Mouse (Mus musculus) neural tube, embryonic 13.5 days (tissue): Measurements from ENCODE around the gene Nipa1. TPM values are rescaled to one million over a fixed set of nuclear protein-coding genes. Genes with fewer than 3 reads are reported as not detected.

Experiments used
- ATAC-seq: fragments of 200-750 bp; cut with Nextera tagmentation; 2 replicates; pipeline ENCODE4 v1.8.0; 2017; ENCODE audit warnings: low read depth, mild to moderate bottlenecking, moderate TSS enrichment, moderate library complexity
- H3K27ac ChIP-seq: fragments of 300-500 bp; sonication (generic); replicated peaks from 2 replicates; pipeline ENCODE4 v1.5.1; 2015; ENCODE audit warnings: moderate library complexity, mild to moderate bottlenecking, inconsistent platforms
- H3K27me3 ChIP-seq: fragments of 300-500 bp; sonication (generic); 2 replicates; pipeline ENCODE4 v1.6.1; 2015; ENCODE audit warnings: mild to moderate bottlenecking, inconsistent platforms
- H3K36me3 ChIP-seq: fragments of 300-500 bp; sonication (generic); 2 replicates; pipeline ENCODE4 v1.6.1; 2015; ENCODE audit warnings: mild to moderate bottlenecking, inconsistent platforms
- H3K4me1 ChIP-seq: fragments of 300-500 bp; sonication (generic); replicated peaks from 2 replicates; pipeline ENCODE4 v1.6.1; 2015; ENCODE audit warnings: inconsistent platforms
- H3K4me2 ChIP-seq: fragments of 300-500 bp; sonication (generic); 2 replicates; pipeline ENCODE4 v1.6.1; 2015; ENCODE audit warnings: inconsistent platforms, mild to moderate bottlenecking, moderate library complexity
- H3K4me3 ChIP-seq: fragments of 300-500 bp; sonication (generic); 2 replicates; pipeline ENCODE4 v1.5.1; 2015; ENCODE audit warnings: mild to moderate bottlenecking, inconsistent platforms
- H3K9ac ChIP-seq: fragments of 300-500 bp; sonication (generic); 2 replicates; pipeline ENCODE4 v1.6.1; 2015; ENCODE audit warnings: moderate library complexity, mild to moderate bottlenecking, inconsistent platforms
- H3K9me3 ChIP-seq: fragments of 300-500 bp; sonication (generic); 2 replicates; pipeline ENCODE4 v1.6.1; 2016; ENCODE audit warnings: inconsistent platforms
- WGBS: fragments of 180-500 bp; shearing (Covaris S2); methylation state at CpG from one replicate; pipeline ENCODE4 v1.1.7; 2015; 5-methylcytosine and 5-hydroxymethylcytosine counted together
- polyA plus RNA-seq: library from polyadenylated mRNA; unstranded; fragments of >200 nt; fragmentation: Nextera tagmentation; extraction: Ambion mirVana; gene quantifications from 2 replicates; pipeline ENCODE4 v1.2.1, GENCODE M21; 2015

The Nipa1 gene
- polyA plus RNA-seq, 1 experiment from 2014 or later, result 25.9 TPM

DNA sequence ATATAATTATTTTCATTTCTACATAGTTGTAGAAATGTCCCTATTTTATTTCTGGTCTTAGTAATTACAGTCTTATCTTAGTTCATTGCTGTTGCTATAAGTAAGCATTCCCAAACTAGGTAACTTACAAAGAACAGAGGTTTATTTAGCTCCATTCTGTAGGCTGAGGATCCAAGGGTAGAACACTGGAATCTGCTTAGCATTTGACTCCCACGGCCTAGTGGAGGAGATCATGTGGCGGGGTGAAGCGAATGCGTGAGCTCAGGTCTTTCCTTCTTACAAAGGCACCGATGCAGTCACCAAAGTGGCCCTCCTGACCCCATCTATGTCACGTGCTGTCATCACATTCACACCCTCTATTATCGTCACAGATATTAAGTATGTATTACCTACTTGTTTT lies 27.9 kb downstream of the Nipa1 start:
- no peak for ATAC-seq
- Histone ChIP-seq H3K4me3 (no peak overlapping the region), H3K27ac (no peak overlapping the region), H3K9ac (no peak overlapping the region), H3K9me3 (no peaks in the 10 kb centered on the region), H3K27me3 (no peaks in the 10 kb centered on the region), H3K4me1 (no peaks in the 10 kb centered on the region), H3K4me2 (no peak overlapping the region), H3K36me3 (0 out of 2 replicates have a peak, but pooled peaks cover 3% of the 10 kb centered on the region)
- 92% methylated on average over 7 of the region's 7 CpGs for WGBS

DNA sequence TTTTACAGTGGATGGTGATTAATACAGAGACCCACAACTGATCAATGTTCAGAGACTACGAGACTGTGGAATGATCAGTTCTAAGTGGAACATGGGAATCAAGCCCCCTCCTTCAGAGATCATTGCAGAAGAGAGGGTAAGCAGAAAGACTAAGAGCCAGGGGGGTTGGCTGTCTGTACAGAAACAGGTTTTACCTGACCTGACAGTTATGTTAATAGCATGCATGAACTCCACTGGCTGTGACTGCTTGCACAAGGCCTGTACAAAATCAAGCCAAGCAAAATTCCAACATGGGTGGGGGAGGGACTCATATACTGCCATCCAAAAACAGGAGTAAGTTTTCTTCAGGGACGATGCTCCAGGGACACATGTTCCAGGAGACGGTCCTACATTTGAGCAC lies 28.6 kb downstream of the Nipa1 start:
- 96% methylated on average over 3 of the region's 3 CpGs for WGBS
- Histone ChIP-seq H3K9me3 (no peaks in the 10 kb centered on the region), H3K4me2 (no peak overlapping the region), H3K4me3 (no peak overlapping the region), H3K27me3 (no peaks in the 10 kb centered on the region), H3K36me3 (0 out of 2 replicates have a peak, but pooled peaks cover 3% of the 10 kb centered on the region), H3K27ac (no peak overlapping the region), H3K4me1 (no peaks in the 10 kb centered on the region), H3K9ac (no peak overlapping the region)
- ATAC-seq, result no peak

DNA sequence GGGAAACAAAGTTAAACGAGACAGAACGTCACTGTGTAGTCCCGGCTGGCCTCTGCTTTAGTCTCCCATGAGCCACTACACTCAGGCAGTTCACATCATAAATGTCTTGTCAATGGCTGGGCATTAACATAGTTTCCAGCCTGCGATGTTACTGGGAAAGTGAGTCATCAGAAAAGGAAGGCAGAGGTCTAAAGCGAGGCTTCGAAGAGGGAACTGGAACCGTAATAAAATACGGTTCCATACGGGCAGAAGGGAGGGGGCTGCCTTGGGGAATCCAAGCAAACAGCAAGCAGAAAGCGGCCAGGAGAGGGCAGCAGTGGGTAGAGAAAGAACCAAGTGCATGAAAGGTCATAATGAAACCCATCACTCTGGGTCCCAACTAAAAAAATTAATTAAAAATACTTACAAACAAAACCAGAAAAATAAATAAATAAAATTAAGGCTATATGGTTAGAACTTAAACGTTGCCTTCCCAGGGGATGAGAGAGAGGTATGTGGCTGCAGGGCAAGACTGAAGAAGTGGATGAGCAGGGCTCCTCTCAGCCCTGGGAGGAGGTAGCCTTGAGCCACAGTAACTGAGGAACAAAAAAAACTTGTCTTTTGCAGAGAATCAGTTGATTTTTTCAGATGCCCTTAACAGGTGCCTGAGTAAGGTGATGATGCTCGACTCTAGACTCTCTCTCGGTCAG lies 33.1 kb downstream of the Nipa1 start:
- Histone ChIP-seq H3K4me3 (no peak overlapping the region), H3K9me3 (no peaks in the 10 kb centered on the region), H3K4me2 (peak overlapping the region; percentile 43), H3K27ac (no peak overlapping the region), H3K4me1 (no peaks in the 10 kb centered on the region), H3K9ac (no peak overlapping the region), H3K27me3 (no peaks in the 10 kb centered on the region), H3K36me3 (peaks cover 26% of the 10 kb centered on the region)
- peak; percentile 72 for ATAC-seq
- WGBS, result 32% methylated on average over 13 of the region's 13 CpGs

DNA sequence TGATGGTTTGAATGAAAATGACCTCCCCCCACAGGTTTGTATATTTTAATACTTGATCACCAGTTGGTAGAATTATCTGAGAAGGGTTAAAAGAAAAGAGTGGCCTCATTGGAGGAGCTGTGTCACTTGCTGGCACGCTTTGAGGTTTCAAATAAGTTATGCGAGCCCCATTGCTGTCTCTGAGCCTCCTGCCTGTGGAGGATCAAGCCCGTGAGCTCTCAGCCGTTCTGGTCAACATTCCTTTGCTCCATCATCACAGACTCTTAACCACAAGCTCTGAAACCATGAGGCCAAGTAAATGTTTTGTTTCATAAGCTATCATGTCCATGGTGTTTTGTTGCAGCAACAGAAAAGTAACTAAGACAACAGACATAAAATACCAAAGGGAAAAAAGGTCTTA lies 35.0 kb downstream of the Nipa1 start:
- Histone ChIP-seq H3K27ac (no peak overlapping the region), H3K9me3 (no peaks in the 10 kb centered on the region), H3K9ac (no peak overlapping the region), H3K27me3 (no peaks in the 10 kb centered on the region), H3K4me1 (no peaks in the 10 kb centered on the region), H3K4me3 (no peak overlapping the region), H3K4me2 (no peak overlapping the region), H3K36me3 (peaks cover 31% of the 10 kb centered on the region)
- WGBS, result 84% methylated on average over 4 of the region's 4 CpGs
- no peak for ATAC-seq

DNA sequence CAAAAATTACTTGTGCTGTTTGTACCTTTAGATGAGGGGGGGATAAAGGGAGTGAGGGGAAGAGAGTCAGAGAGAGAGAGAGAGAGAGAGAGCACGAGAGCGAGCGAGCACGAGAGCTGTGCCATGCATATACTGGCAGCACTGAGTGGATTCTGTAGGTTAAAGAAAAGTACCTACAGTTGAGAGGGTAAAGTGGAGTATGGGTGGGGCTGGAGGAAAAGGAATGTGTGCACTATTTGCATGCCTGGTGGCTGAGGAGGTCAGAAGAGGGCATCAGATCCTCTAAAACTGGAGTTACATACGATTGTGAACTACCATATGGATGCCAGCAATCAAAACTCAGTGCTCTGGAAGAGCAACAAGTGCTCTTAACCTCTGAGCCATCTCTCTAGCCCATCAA lies 36.6 kb downstream of the Nipa1 start:
- Histone ChIP-seq H3K27me3 (no peaks in the 10 kb centered on the region), H3K36me3 (peaks cover 44% of the 10 kb centered on the region), H3K27ac (no peak overlapping the region), H3K9me3 (no peaks in the 10 kb centered on the region), H3K4me3 (no peak overlapping the region), H3K9ac (no peak overlapping the region), H3K4me2 (no peak overlapping the region), H3K4me1 (no peaks in the 10 kb centered on the region)
- no peak for ATAC-seq
- 91% methylated on average over 5 of the region's 5 CpGs for WGBS

DNA sequence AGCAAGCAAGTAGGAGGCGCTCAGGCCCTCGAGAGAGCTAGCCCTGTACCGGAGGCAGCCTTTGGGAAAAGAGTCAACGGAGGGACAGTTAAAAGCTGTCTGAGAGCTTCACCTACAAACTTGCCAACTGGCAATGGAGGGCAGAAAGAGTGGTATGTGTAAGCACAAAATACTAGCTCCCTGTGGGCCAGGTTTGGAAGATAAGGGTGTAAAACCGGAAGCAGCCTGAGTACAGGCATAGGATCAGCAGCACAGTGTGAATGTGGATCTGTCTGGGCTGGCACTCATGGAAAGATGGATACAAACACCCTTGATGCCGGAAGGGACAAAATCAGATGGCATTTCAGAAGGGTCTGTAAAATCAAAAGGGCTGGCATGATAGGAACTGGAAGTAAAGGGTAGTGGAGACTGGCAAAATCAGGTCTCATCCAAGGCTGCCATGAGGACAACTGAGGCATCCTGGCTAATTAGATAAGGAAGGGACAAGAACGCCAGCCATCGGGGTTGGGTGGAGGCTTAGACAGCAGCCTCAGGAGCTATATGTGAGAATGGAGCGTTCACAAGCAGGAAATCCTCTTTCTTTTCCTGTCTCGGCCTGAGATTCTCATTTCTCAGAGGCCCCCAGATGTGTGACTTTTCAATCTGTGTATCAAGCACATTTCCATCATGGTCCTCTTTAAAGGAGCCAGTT lies 37.6 kb downstream of the Nipa1 start:
- no peaks in the 10 kb centered on the region for H3K9me3 ChIP-seq
- H3K9ac ChIP-seq, result no peak overlapping the region
- WGBS, result 86% methylated on average over 10 of the region's 10 CpGs
- H3K36me3 ChIP-seq, result peaks cover 44% of the 10 kb centered on the region
- H3K27me3 ChIP-seq, result no peaks in the 10 kb centered on the region
- H3K27ac ChIP-seq, result no peak overlapping the region
- H3K4me3 ChIP-seq, result no peak overlapping the region
- ATAC-seq, result no peak
- H3K4me2 ChIP-seq, result no peak overlapping the region
- no peaks in the 10 kb centered on the region for H3K4me1 ChIP-seq

DNA sequence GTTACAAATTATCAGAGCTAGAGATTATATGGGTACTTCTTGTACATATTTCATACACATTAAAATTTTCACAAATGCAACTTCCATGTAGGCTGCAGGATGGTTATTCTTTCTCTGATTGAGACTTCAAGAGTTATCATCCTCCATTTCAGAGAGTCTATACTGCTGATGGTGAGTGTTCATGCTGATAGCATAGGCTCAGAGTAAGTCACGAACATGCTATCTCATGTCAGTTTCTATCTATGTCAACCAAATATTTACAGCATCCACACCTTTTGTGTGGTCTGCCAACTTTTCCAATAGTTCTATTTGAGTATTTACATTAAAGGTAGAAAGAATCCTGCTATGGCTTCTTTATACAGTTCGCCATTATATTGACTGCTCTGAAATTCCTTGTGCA lies 38.2 kb downstream of the Nipa1 start:
- H3K4me2 ChIP-seq, result no peak overlapping the region
- H3K9me3 ChIP-seq, result no peaks in the 10 kb centered on the region
- peaks cover 44% of the 10 kb centered on the region for H3K36me3 ChIP-seq
- 96% methylated on average over 2 of the region's 2 CpGs for WGBS
- H3K9ac ChIP-seq, result no peak overlapping the region
- no peak overlapping the region for H3K4me3 ChIP-seq
- H3K4me1 ChIP-seq, result no peaks in the 10 kb centered on the region
- ATAC-seq, result no peak
- H3K27ac ChIP-seq, result no peak overlapping the region
- no peaks in the 10 kb centered on the region for H3K27me3 ChIP-seq

DNA sequence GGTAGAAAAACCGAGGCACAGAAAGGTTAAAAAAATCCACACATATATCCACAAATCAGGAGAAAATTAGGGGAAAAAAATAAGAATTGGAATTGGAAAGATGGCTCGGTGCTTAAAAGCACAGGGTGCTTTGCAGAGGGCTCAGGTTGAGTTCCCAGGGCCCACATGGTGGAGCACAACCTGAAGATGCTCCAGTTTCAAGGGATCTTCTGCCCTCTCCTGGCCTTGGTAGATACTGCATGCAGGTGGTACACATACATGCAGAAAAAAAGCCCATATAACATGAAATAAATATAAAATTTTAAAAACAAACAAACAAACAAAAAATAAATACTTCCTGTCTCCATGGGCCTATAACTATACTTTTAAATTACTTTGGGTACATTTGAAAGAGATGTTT lies 45.3 kb downstream of the Nipa1 start:
- Histone ChIP-seq H3K4me2 (no peak overlapping the region), H3K27ac (no peak overlapping the region), H3K9ac (no peak overlapping the region), H3K4me3 (no peak overlapping the region), H3K36me3 (peaks cover 23% of the 10 kb centered on the region), H3K4me1 (no peaks in the 10 kb centered on the region), H3K27me3 (no peaks in the 10 kb centered on the region), H3K9me3 (no peaks in the 10 kb centered on the region)
- 96% methylated on average over 2 of the region's 2 CpGs for WGBS
- no peak for ATAC-seq

DNA sequence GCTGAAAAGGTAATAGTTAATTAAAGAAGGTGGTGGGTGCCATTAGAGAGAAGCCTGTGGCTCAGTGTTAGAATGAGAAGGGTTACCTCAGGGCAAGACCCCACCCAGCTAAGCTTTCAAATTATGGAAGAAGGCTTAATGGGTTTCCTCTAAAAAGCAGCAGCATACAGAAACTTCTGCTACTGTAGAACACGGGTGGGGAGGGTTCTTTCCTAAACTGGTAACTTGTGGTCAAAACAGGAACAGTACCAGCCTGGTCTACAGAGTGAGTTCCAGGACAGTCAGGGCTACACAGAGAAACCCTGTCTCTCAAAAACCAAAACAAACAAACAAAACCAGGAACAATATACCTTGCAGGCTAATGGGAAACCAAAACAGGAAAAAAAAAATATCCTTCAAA lies 50.3 kb downstream of the Nipa1 start:
- peaks cover 7% of the 10 kb centered on the region; the same call in 1 of the 2 replicates for H3K36me3 ChIP-seq

DNA sequence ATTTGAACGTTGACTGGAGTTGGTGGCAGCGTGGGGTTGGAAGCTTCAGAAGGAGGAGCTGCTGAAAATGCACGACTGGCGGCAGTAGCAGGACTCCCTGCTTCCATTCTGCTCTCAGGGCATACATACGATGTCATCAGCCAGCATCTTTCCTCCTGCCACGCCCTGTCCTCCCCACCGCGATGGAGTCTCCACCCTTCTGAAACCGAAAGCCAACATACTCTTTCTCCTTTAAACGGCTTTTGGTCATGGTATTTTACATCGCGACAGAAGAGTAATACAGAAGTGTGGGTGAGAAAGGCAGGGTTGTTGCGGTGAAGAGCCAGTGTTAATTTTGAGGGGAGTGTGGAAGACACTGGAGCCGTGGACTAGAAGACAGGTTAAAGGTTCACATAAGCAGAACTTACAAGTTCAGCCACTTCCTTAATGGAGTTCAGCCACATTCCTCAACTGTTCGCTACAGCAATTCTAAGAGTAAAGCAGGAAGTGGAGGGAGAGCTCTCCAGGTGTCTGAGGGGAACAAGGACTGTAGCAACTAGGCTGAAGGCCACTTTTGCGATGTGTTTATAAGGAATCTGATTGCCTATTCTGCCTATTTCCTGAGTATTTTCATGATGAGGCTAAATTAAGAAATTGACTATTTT lies 51.4 kb downstream of the Nipa1 start:
- peaks cover 10% of the 10 kb centered on the region for H3K4me1 ChIP-seq
- no peaks in the 10 kb centered on the region for H3K36me3 ChIP-seq
- H3K9ac ChIP-seq, result peak overlapping the region; percentile 31
- no peak for ATAC-seq
- H3K4me3 ChIP-seq, result peak overlapping the region; percentile 18
- H3K4me2 ChIP-seq, result peak overlapping the region; percentile 41
- no peaks in the 10 kb centered on the region for H3K9me3 ChIP-seq
- 36% methylated on average over 16 of the region's 16 CpGs for WGBS
- no peak overlapping the region for H3K27ac ChIP-seq
- H3K27me3 ChIP-seq, result no peaks in the 10 kb centered on the region

More for the DNA sequence above, 50.3 kb downstream of the Nipa1 start:
- Histone ChIP-seq H3K4me1 (peaks cover 7% of the 10 kb centered on the region; the same call in 1 of the 2 replicates), H3K27me3 (no peaks in the 10 kb centered on the region), H3K4me2 (no peak overlapping the region), H3K9ac (no peak overlapping the region), H3K4me3 (no peak overlapping the region), H3K27ac (no peak overlapping the region), H3K9me3 (no peaks in the 10 kb centered on the region)
- ATAC-seq, result no peak
- WGBS, result 93% methylated on average over 1 of the region's 1 CpGs

DNA sequence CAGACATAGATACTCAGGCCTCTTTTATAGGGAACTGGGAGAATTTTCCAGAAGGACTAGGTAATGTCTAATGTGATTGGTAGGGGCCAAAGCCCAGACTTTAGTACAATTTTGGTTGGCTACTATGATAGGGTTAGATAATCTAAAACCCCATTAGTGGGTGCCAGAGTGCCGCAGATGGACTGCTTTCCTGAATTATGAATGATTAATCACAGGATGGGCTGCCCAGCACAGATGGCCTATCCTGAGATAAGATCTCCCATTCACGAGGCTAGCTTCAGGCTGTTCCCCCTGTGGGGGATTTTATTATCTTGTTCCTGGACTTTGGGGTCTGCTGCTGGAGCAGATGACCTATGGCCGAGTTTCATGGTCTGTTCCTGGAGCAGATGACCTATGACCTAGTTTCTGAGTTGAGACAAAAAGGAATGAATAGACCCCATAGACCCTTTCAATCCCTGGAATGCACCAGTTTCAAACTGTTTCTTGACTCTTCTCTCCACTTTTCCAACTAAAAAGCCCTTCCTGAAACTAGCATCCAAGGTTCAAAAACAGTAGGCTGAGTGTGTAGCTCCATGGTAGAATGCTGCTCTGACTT lies 52.8 kb downstream of the Nipa1 start:
- no peak overlapping the region for H3K4me2 ChIP-seq
- WGBS, result 28% methylated on average over 3 of the region's 3 CpGs
- no peaks in the 10 kb centered on the region for H3K27me3 ChIP-seq
- ATAC-seq, result no peak
- no peak overlapping the region for H3K4me3 ChIP-seq
- no peaks in the 10 kb centered on the region for H3K36me3 ChIP-seq
- H3K9me3 ChIP-seq, result no peaks in the 10 kb centered on the region
- peaks cover 18% of the 10 kb centered on the region for H3K4me1 ChIP-seq
- no peak overlapping the region for H3K9ac ChIP-seq
- no peak overlapping the region for H3K27ac ChIP-seq
